Mouse (Mus musculus): Measurements from ENCODE around the gene Dxo.
A peak's percentile ranks its signal among the peaks of the same experiment; 100 is the strongest.
"Not testable (repeated sequence)": the region's sequence is repeated elsewhere in the genome, so short reads cannot be mapped to it uniquely, and the experiment has no call there.

Gene Dxo

DNA sequence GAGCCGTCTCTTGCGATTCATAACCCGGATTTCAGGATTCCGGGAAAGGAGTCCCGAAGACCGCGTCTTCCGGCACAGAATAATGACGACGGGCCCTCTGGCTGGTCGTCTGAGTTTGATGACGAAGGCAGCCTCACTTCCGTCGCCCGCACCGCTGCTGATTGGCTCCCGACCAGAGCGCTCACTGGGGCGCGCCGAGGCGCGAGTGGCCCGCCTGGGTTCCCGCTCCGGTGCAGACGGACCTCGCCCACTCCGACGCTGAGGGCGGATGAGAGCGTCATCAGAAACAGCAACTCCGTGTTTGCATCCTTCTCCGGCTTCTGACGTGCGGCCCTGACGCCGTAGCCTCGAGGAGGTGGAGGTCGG, at the start of gene Dxo, which contains the start of gene Stk19:
Gene Dxo, plus strand, starts transcription at position 164 of the 366 bp plus-strand sequence.
Gene Stk19, minus strand, starts transcription at position 90 of the 366 bp plus-strand sequence.
- TF ChIP-seq NANOG (IDR thresholded peaks at IDR 0.05; ENCODE audit: borderline replicate concordance, low read length), result no peak
- TF ChIP-seq POU5F1 (IDR thresholded peaks at IDR 0.05; ENCODE audit: borderline replicate concordance, low read length), result no peak
- TF ChIP-seq CTCF (conservative IDR thresholded peaks at IDR 0.05; ENCODE audit: low read length), result no peak
- Histone ChIP-seq H3K27me3 (ENCODE audit: insufficient read depth, low read length) (no peaks in the 10 kb centered on the region), H3K4me1 (replicated peaks; ENCODE audit: low read depth, low read length) (peaks cover 45% of the 10 kb centered on the region), H3K36me3 (ENCODE audit: insufficient read depth, low read length) (peaks cover 69% of the 10 kb centered on the region), H3K4me3 (replicated peaks; ENCODE audit: low read length) (peak within 1 kb of the TSS; percentile 94), H3K9me3 (ENCODE audit: low read length) (no peaks in the 10 kb centered on the region)

DNA sequence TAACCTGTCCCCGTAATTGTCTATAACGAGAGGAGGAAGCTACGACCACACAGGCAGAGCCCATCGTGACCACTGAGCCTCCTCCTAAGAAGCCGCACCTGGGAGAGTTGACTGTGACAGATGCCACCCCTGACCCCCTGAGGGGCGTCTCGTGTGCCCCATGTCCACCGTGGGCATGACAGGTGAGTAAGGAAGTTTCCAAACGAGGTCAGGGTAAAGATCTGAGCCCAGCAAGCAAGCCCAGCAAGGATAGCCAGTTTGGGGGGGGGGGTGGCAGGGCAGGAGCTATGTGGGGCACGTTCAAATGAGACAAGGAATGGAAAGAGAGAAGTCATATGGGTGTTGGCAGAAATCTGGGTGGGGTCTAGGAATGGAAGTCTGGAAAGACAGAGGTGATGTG, 41.8 kb upstream of the Dxo start:
- H3K36me3 ChIP-seq (ENCODE audit: insufficient read depth, low read length), result no peaks in the 10 kb centered on the region

DNA sequence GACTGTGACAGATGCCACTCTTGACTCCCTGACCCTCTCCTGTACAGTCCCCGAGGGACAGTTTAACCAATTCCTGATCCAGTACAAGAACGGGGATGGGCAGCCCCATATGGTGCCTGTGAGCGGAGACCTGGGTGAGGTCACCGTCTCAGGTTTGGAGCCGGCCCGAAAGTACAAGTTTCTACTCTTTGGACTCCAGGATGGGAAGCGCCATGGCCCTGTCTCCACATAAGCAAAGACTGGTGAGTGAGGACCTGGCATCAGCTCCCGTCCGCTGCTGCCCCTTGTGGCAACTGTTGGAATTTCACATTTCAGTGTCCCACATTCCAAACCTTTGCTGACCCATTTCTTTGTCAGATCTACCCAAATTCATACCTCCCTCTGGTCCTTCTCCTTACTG, 41.2 kb upstream of the Dxo start:
- Histone ChIP-seq H3K4me3 (replicated peaks; ENCODE audit: low read length) (no peak overlapping the region), H3K4me1 (replicated peaks; ENCODE audit: low read depth, low read length) (no peaks in the 10 kb centered on the region), H3K36me3 (ENCODE audit: insufficient read depth, low read length) (no peaks in the 10 kb centered on the region), H3K27me3 (ENCODE audit: insufficient read depth, low read length) (peaks cover 7% of the 10 kb centered on the region; the same call in 1 of the 2 replicates), H3K9me3 (ENCODE audit: low read length) (peaks cover 43% of the 10 kb centered on the region)
- TF ChIP-seq POU5F1 (IDR thresholded peaks at IDR 0.05; ENCODE audit: borderline replicate concordance, low read length) (no peak), CTCF (conservative IDR thresholded peaks at IDR 0.05; ENCODE audit: low read length) (peak; percentile 31)

More for the DNA sequence above, 41.8 kb upstream of the Dxo start:
- Histone ChIP-seq H3K4me1 (replicated peaks; ENCODE audit: low read depth, low read length) (no peaks in the 10 kb centered on the region), H3K9me3 (ENCODE audit: low read length) (peaks cover 48% of the 10 kb centered on the region), H3K4me3 (replicated peaks; ENCODE audit: low read length) (no peak overlapping the region), H3K27me3 (ENCODE audit: insufficient read depth, low read length) (peaks cover 7% of the 10 kb centered on the region; the same call in 1 of the 2 replicates)
- TF ChIP-seq POU5F1 (IDR thresholded peaks at IDR 0.05; ENCODE audit: borderline replicate concordance, low read length), result no peak
- TF ChIP-seq NANOG (IDR thresholded peaks at IDR 0.05; ENCODE audit: borderline replicate concordance, low read length), result no peak
- TF ChIP-seq CTCF (conservative IDR thresholded peaks at IDR 0.05; ENCODE audit: low read length), result no peak

DNA sequence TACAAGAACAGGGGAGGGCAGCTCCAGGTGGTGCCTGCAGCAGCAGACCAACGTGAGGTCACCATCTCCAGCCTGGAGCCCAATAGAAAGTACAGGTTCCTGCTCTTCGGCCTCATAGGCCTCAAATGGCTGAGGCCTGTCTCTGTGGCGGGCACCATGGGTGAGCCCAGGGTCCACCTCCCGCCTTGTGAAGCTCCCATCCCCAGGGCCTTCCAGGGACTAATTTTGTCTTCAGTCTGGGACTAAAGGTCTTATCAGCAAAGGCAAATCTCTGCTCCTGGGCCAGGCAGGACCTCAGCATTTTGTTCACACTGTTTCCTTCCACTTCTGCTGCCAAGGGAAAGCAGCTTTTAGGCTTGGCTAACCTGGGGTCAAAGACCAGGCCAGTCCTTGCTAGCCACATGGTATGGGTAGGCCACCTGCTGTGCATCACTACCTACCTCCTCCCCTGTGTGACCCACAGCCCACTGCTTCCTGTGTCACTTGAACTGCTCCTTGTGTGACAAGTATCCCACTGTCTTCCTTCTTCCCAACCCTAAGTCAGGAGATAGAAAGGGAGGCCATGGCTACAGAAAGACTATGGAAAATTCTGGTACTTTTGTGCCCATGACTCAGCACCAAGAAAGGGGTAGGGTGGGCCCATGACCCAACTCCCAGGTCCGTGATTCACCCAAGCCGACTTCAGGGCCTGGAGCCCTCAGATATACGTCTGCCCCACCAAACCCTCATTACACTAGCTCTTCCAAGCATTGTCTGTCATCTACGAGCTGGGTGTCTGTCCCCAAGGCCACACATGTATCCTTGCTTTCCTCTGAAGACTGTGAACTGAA, 40.3 kb upstream of the Dxo start:
- H3K4me3 ChIP-seq (replicated peaks; ENCODE audit: low read length), result no peak overlapping the region
- H3K9me3 ChIP-seq (ENCODE audit: low read length), result peaks cover 35% of the 10 kb centered on the region
- no peaks in the 10 kb centered on the region for H3K4me1 ChIP-seq (replicated peaks; ENCODE audit: low read depth, low read length)
- TF ChIP-seq CTCF (conservative IDR thresholded peaks at IDR 0.05; ENCODE audit: low read length), result no peak
- no peak for TF ChIP-seq POU5F1 (IDR thresholded peaks at IDR 0.05; ENCODE audit: borderline replicate concordance, low read length)
- TF ChIP-seq NANOG (IDR thresholded peaks at IDR 0.05; ENCODE audit: borderline replicate concordance, low read length), result no peak
- no peaks in the 10 kb centered on the region for H3K36me3 ChIP-seq (ENCODE audit: insufficient read depth, low read length)
- H3K27me3 ChIP-seq (ENCODE audit: insufficient read depth, low read length), result peaks cover 12% of the 10 kb centered on the region

DNA sequence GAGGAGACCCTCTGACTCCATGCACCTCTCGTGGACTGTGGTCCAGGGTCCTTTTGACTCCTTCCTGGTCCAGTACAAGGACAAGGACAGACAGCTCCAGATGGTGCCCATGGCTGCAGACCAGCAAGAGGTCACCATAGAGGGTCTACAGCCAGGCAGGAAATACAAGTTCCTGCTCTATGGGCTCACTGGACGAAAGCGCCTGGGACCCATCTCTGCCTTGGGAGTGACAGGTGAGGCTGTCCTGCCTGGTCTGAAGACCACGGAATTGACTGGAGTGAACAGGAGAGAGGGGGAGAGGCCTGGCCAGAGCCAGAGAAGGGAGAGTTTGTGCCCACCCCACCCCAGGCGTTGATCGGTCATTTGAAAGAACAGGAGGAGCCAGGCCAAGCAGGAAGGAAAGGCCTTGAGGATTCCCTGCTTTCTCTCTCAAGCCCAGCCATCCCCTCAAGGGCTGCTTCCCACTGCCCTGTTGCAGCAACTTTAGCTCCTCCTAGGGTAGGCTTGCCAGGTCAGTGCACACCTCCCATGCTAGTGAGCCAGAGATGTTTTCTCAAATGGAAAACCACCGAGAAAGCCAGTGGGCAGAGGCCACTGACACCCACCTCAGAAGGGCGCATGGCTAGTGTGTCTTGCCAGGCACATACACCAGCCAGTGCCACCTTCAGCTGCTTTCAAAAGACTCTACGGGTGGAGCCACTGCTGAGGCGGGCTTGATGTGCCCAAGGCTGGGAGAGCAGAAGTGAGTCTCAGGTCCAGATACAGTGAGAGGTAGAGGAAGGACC, 39.4 kb upstream of the Dxo start:
- peaks cover 26% of the 10 kb centered on the region for H3K9me3 ChIP-seq (ENCODE audit: low read length)
- H3K27me3 ChIP-seq (ENCODE audit: insufficient read depth, low read length), result peaks cover 19% of the 10 kb centered on the region
- not testable (repeated sequence) for H3K36me3 ChIP-seq (ENCODE audit: insufficient read depth, low read length)

DNA sequence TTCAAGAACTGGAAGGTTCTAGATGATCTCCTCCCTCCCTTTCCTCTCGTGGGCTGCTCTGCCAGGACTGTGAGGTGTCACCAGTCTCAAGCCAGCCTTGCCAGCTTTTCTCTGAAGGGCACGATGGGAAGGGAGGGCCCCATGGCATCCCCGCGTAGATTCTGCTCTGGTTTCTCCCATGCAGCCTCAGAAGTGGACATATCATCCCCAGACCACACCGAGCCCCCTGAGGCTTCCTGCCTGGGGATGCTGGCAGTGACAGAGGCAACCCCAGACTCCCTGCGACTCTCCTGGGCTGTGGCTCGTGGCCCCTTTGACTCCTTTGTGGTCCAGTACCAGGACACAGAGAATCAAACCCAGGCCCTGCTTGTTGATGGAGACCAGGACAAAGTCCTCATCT, 38.7 kb upstream of the Dxo start:
- not testable (repeated sequence) for H3K4me3 ChIP-seq (replicated peaks; ENCODE audit: low read length); H3K4me1 ChIP-seq (replicated peaks; ENCODE audit: low read depth, low read length); H3K36me3 ChIP-seq (ENCODE audit: insufficient read depth, low read length)
- Histone ChIP-seq H3K9me3 (ENCODE audit: low read length) (peaks cover 19% of the 10 kb centered on the region), H3K27me3 (ENCODE audit: insufficient read depth, low read length) (peaks cover 19% of the 10 kb centered on the region)

More for the DNA sequence above, 39.4 kb upstream of the Dxo start:
- H3K4me3 ChIP-seq (replicated peaks; ENCODE audit: low read length); H3K4me1 ChIP-seq (replicated peaks; ENCODE audit: low read depth, low read length): not testable (repeated sequence)

DNA sequence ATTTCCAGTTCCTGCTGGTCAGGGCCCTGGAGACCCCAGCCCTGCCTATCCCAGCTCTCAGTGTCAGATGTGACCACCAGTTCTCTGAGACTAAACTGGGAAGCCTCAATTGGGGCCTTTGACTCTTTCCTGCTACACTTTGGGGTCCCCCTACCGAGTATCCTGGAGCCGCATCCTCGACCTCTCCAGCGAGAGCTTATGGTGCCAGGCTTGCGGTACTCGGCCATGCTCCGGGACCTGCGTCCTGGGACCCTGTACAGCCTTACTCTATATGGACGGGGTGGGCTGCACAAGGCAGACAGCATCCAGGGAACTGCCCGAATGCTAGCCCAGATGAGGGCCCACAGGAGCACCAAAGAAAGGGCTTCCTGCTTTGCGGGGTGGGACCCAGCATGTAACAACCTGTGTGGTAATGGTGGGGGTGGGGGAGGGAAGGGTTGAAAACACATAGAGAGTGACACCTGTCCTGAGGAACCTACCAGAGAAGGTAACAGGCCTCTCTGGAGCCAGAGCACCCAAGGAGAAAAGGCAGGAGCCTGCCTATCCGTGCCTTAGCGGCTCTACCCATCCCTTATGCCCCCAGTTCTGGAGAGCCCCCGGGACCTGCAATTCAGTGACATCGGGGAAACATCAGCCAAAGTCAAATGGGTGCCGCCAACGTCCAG, 37.8 kb upstream of the Dxo start:
- peaks cover 19% of the 10 kb centered on the region for H3K27me3 ChIP-seq (ENCODE audit: insufficient read depth, low read length)
- TF ChIP-seq POU5F1 (IDR thresholded peaks at IDR 0.05; ENCODE audit: borderline replicate concordance, low read length) (no peak), NANOG (IDR thresholded peaks at IDR 0.05; ENCODE audit: borderline replicate concordance, low read length) (no peak), CTCF (conservative IDR thresholded peaks at IDR 0.05; ENCODE audit: low read length) (no peak)
- peaks cover 10% of the 10 kb centered on the region for H3K9me3 ChIP-seq (ENCODE audit: low read length)
- H3K4me3 ChIP-seq (replicated peaks; ENCODE audit: low read length), result no peak overlapping the region
- H3K36me3 ChIP-seq (ENCODE audit: insufficient read depth, low read length), result no peaks in the 10 kb centered on the region
- no peaks in the 10 kb centered on the region for H3K4me1 ChIP-seq (replicated peaks; ENCODE audit: low read depth, low read length)

DNA sequence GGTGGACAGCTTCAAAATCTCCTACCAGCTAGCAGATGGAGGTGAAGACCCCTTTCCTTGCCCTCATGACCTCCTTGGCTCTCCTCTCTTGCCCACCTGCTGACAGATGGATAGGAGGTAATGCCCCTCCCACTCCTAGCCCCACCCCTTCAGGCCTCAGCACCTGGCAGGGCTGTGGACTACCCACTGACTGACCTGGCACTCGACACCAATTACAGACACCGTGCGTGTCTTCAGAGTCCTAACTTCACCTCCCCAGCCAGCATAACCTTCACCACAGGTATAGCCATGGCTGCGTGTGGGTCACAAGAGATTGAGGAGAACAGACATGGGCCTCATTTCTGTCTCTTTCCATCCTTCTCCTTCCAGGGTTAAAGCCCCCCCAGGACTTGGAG, 37.3 kb upstream of the Dxo start:
- Histone ChIP-seq H3K9me3 (ENCODE audit: low read length) (peaks cover 10% of the 10 kb centered on the region), H3K4me1 (replicated peaks; ENCODE audit: low read depth, low read length) (no peaks in the 10 kb centered on the region), H3K27me3 (ENCODE audit: insufficient read depth, low read length) (peaks cover 19% of the 10 kb centered on the region), H3K36me3 (ENCODE audit: insufficient read depth, low read length) (no peaks in the 10 kb centered on the region), H3K4me3 (replicated peaks; ENCODE audit: low read length) (no peak overlapping the region)
- TF ChIP-seq CTCF (conservative IDR thresholded peaks at IDR 0.05; ENCODE audit: low read length) (no peak), POU5F1 (IDR thresholded peaks at IDR 0.05; ENCODE audit: borderline replicate concordance, low read length) (no peak), NANOG (IDR thresholded peaks at IDR 0.05; ENCODE audit: borderline replicate concordance, low read length) (no peak)

DNA sequence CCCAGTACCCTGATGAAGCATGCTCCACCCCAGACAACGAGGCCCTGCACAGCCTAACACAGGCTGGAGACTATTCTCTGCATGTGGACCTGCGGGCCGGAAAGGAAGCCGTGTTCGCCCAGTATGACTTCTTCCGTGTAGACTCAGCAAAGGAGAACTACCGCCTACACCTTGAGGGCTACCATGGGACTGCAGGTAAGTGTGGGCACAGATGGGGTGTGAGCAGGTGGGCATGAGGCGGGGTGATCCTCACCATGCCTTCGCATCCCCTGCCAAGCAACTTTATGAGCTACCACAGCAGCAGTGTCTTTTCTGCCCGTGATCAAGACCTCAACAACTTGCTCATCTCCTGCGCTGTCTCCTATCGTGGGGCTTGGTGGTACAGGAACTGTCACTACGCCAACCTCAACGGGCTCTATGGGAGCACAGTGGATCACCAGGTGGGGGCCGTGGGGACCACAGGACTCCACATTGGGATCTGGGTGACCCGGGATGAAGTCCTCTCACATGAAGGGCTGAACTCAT, 36.0 kb upstream of the Dxo start:
- H3K27me3 ChIP-seq (ENCODE audit: insufficient read depth, low read length), result peaks cover 19% of the 10 kb centered on the region
- not testable (repeated sequence) for H3K4me1 ChIP-seq (replicated peaks; ENCODE audit: low read depth, low read length); H3K36me3 ChIP-seq (ENCODE audit: insufficient read depth, low read length); H3K4me3 ChIP-seq (replicated peaks; ENCODE audit: low read length); H3K9me3 ChIP-seq (ENCODE audit: low read length)

DNA sequence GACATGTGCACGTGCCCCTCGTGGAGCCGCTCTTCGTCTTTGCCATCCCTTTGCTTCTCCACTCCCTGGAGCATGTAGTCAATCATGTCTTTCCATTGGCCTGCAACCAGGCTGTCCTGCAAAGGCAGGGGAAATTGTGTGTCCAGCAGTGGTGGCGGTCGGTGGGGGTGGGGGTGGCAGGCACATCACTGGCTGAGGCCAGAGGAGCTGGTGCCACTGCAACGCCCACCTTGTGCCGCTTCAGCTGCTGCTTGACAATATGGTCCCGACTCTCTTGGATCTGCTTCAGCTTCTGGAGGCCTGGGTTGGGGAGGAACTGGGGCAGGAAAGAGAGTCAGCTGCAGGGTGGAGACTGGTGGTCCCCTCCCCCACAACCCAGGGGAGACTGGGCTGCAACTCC, 34.1 kb upstream of the Dxo start:
- H3K9me3 ChIP-seq (ENCODE audit: low read length); H3K4me1 ChIP-seq (replicated peaks; ENCODE audit: low read depth, low read length); H3K4me3 ChIP-seq (replicated peaks; ENCODE audit: low read length); H3K36me3 ChIP-seq (ENCODE audit: insufficient read depth, low read length): not testable (repeated sequence)
- peaks cover 19% of the 10 kb centered on the region for H3K27me3 ChIP-seq (ENCODE audit: insufficient read depth, low read length)

DNA sequence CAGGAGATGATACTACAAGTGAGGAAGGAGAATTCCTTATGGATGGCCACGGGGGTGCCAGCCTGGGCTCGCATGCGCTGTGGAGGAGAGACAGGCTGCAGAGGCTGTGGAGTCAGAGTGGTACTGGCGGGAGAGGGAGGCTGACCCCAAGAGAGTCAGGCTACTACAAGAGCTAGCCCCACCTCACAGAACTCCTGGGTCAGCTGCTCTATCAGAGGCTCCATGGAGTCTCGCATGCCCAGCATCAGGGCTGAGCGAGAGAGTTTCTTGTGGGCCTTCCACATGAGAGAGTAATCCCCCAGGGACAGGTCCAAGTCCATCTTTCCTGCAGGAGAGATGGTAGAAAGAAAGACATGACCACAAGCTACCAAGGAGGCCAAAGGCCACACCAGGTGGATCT, 33.5 kb upstream of the Dxo start:
- not testable (repeated sequence) for H3K4me3 ChIP-seq (replicated peaks; ENCODE audit: low read length); H3K4me1 ChIP-seq (replicated peaks; ENCODE audit: low read depth, low read length); H3K9me3 ChIP-seq (ENCODE audit: low read length); H3K36me3 ChIP-seq (ENCODE audit: insufficient read depth, low read length)
- peaks cover 19% of the 10 kb centered on the region for H3K27me3 ChIP-seq (ENCODE audit: insufficient read depth, low read length)

DNA sequence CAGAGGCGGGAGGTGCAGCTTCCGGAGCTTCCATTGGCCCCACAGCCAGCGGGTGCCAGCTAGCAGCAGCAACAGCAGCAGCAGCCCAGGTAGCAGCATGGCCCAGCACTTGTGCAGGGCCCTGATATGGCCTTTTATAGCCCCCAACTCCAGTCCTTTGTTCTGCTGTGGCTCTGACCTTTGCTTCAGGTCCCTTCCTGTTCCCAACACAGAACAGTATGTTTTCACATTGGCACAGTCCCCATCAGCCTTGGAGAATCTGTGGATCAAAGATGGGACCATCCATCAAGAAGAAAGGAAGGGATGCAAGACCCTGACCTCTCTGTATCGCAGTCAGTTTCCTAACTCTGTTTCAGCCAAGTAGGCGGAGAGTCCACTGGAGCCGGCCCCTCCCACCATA, 32.5 kb upstream of the Dxo start, which contains the start of gene Cyp21a1:
Gene Cyp21a1, minus strand, starts transcription at position 261 of the 400 bp plus-strand sequence.
- H3K36me3 ChIP-seq (ENCODE audit: insufficient read depth, low read length); H3K4me3 ChIP-seq (replicated peaks; ENCODE audit: low read length); H3K4me1 ChIP-seq (replicated peaks; ENCODE audit: low read depth, low read length); H3K9me3 ChIP-seq (ENCODE audit: low read length): not testable (repeated sequence)
- H3K27me3 ChIP-seq (ENCODE audit: insufficient read depth, low read length), result peaks cover 15% of the 10 kb centered on the region; the same call in 1 of the 2 replicates

Data from E14TG2a.4 (cell line).